Mouse (Mus musculus): ENCODE data around the gene Fam126b.

- TF ChIP-seq CTCF (IDR thresholded peaks at IDR 0.05; ENCODE audit: low read depth, low read length) (no peak), GATA1 (IDR thresholded peaks at IDR 0.05; ENCODE audit: borderline replicate concordance, low read length) (no peak)
These were observed 31.0 kb upstream of the Fam126b start for GRCm38 (mm10) chr1:58617076-58617475.
